Mouse (Mus musculus) liver, embryonic 14.5 days (tissue): ENCODE results near the gene Srm. TPM values are rescaled to one million over a fixed set of nuclear protein-coding genes. Genes with fewer than 3 reads are reported as not detected.
A peak's percentile ranks its signal among the peaks of the same experiment; 100 is the strongest.

ENCODE experiments used
- ATAC-seq: fragments of 200-750 bp; cut with Nextera tagmentation; 2 replicates; pipeline ENCODE4 v1.8.0; 2017; ENCODE audit warnings: moderate number of reproducible peaks, mild to moderate bottlenecking, moderate library complexity; ENCODE audit not compliant: insufficient read depth
- DNase-seq, 3 experiments: peaks; one replicate each; pipeline ENCODE4 v3.0.0-alpha.2; 2012 to 2013; ENCODE audit warnings: low read depth in 3 of 3, low spot score in 3 of 3
- H3K27ac ChIP-seq: fragments of 300-500 bp; sonication (generic); 2 replicates; pipeline ENCODE4 v1.5.1; 2014; ENCODE audit warnings: moderate library complexity, mild to moderate bottlenecking, control low read depth, inconsistent platforms
- H3K27me3 ChIP-seq: fragments of 300-500 bp; sonication (generic); 2 replicates; pipeline ENCODE4 v1.6.1; 2014; ENCODE audit warnings: mild to moderate bottlenecking, low read length, moderate library complexity; ENCODE audit not compliant: control insufficient read depth, insufficient read depth
- H3K36me3 ChIP-seq: fragments of 300-500 bp; sonication (generic); replicated peaks from 2 replicates; pipeline ENCODE4 v1.6.1; 2014; ENCODE audit warnings: low read depth; ENCODE audit not compliant: control insufficient read depth, insufficient read depth
- H3K4me1 ChIP-seq, 2 experiments: fragments of 200-500 bp in 1 of 2; fragments of 300-500 bp in 1 of 2; sonication (generic) in 1 of 2; replicated peaks; 2 replicates each; pipeline ENCODE4 v1.6.1; 2012 to 2014; ENCODE audit warnings: antibody characterized with exemption in 1 of 2, inconsistent platforms in 1 of 2, low read length in 1 of 2; ENCODE audit not compliant: control insufficient read depth in 2 of 2, insufficient read depth in 2 of 2
- H3K4me2 ChIP-seq: fragments of 300-500 bp; sonication (generic); 2 replicates; pipeline ENCODE4 v1.6.1; 2014; ENCODE audit warnings: low read depth, mild to moderate bottlenecking, control low read depth, moderate library complexity
- H3K4me3 ChIP-seq, 2 experiments: fragments of 200-500 bp in 1 of 2; fragments of 300-500 bp in 1 of 2; sonication (generic) in 1 of 2; 2 replicates each; pipeline ENCODE4 v1.5.1; 2012 to 2014; ENCODE audit warnings: low read depth in 2 of 2, low read length in 2 of 2, mild to moderate bottlenecking in 2 of 2, control low read depth in 1 of 2, inconsistent platforms in 1 of 2, moderate library complexity in 1 of 2; ENCODE audit not compliant: insufficient read depth in 1 of 2
- H3K9ac ChIP-seq: fragments of 300-500 bp; sonication (generic); replicated peaks from 2 replicates; pipeline ENCODE4 v1.6.1; 2014; ENCODE audit warnings: mild to moderate bottlenecking, control low read depth, moderate library complexity
- H3K9me3 ChIP-seq: fragments of 300-500 bp; sonication (generic); 2 replicates; pipeline ENCODE4 v1.6.1; 2016; ENCODE audit warnings: low read length, mixed read lengths; ENCODE audit not compliant: control insufficient read depth
- CTCF ChIP-seq: IDR thresholded peaks from 2 replicates; pipeline ENCODE4 v1.5.1; 2016; ENCODE audit warnings: antibody characterized with exemption, low read depth, control low read depth
- EP300 ChIP-seq: IDR thresholded peaks from 2 replicates; pipeline ENCODE4 v1.6.1; 2016; ENCODE audit warnings: antibody characterized with exemption, low read depth
- WGBS: fragments of 180-500 bp; shearing (Covaris S2); extraction: QIAGEN DNeasy Blood & Tissue Kit; methylation state at CpG from one replicate; pipeline ENCODE4 v1.1.7; 2014; ENCODE audit not compliant: insufficient replicate concordance; 5-methylcytosine and 5-hydroxymethylcytosine counted together
- polyA plus RNA-seq, 2 experiments: library from polyadenylated mRNA; depleted of rRNA in 1 of 2; stranded (reverse) in 1 of 2; unstranded in 1 of 2; fragments of >200 nt; fragmentation: Nextera tagmentation in 1 of 2; extraction: Ambion mirVana in 1 of 2; gene quantifications; 2 replicates each; pipeline versions ENCODE4 v1.2.1 to v1.2.3; 2012 to 2014

The Srm gene
- polyA plus RNA-seq (2012; rRNA removed) (86.1 and 102 TPM in 2 replicates), polyA plus RNA-seq (2014; fragmentation: Nextera tagmentation; extraction: Ambion mirVana) (129 and 147 TPM in 2 replicates)

GRCm38 (mm10) chr4:148591171-148591630 is at the start of gene Srm:
Srm (plus strand) TSS chr4:148591503.
- Histone ChIP-seq H3K9me3 (no peaks in the 10 kb centered on the region), H3K4me1 (peaks cover 3 to 11% of the 10 kb centered on the region in 2 experiments), H3K4me2 (peak within 1 kb of the TSS; percentile 86), H3K36me3 (peaks cover 31% of the 10 kb centered on the region), H3K4me3 (peak within 1 kb of the TSS; percentile 75 to 84), H3K27me3 (no peaks in the 10 kb centered on the region), H3K27ac (peak within 1 kb of the TSS; percentile 18), H3K9ac (peak within 1 kb of the TSS; percentile 71)
- DNase-seq: peak; percentile 92
- WGBS: under 1% methylated on average over 38 of the region's 50 CpGs
- peak; percentile 98 for ATAC-seq
- no peak for TF ChIP-seq EP300
- no peak for TF ChIP-seq CTCF

- TF ChIP-seq CTCF (no peak), EP300 (no peak)
- no peaks in the 10 kb centered on the region for H3K4me1 ChIP-seq
- no peaks in the 10 kb centered on the region for H3K27me3 ChIP-seq
- peaks cover 28% of the 10 kb centered on the region for H3K36me3 ChIP-seq
- no peaks in the 10 kb centered on the region for H3K9me3 ChIP-seq
- H3K4me3 ChIP-seq: no peak overlapping the region
- no peak overlapping the region for H3K4me2 ChIP-seq
- WGBS: 66% methylated on average over 4 of the region's 4 CpGs
- no peak overlapping the region for H3K27ac ChIP-seq
- DNase-seq (no peak), ATAC-seq (no peak)
- H3K9ac ChIP-seq: no peak overlapping the region
Measured at GRCm38 (mm10) chr4:148549106-148549505, 42.2 kb upstream of the Srm start.

GRCm38 (mm10) chr4:148557766-148558165 is 33.5 kb upstream of the Srm start:
- H3K27me3 ChIP-seq: no peaks in the 10 kb centered on the region
- no peak for ATAC-seq
- DNase-seq: peak in 2 of 3 experiments; percentile 0 to 5
- peak overlapping the region; percentile 94 for H3K9ac ChIP-seq
- peaks cover 3 to 13% of the 10 kb centered on the region in 2 experiments; a peak in 3 of 4 replicates for H3K4me1 ChIP-seq
- peaks cover 26% of the 10 kb centered on the region for H3K36me3 ChIP-seq
- 23% methylated on average over 6 of the region's 6 CpGs for WGBS
- TF ChIP-seq CTCF: no peak
- no peak for TF ChIP-seq EP300
- H3K27ac ChIP-seq: no peak overlapping the region
- H3K4me2 ChIP-seq: peak overlapping the region; percentile 87
- H3K9me3 ChIP-seq: no peaks in the 10 kb centered on the region
- H3K4me3 ChIP-seq: peak overlapping the region; percentile 78 to 97

GRCm38 (mm10) chr4:148558297-148559000 is 32.9 kb upstream of the Srm start, which contains the start of gene Exosc10:
Exosc10 (plus strand) TSS chr4:148558429.
- peak within 1 kb of the TSS; percentile 53 for H3K27ac ChIP-seq
- H3K9ac ChIP-seq: peak within 1 kb of the TSS; percentile 94
- peak within 1 kb of the TSS; percentile 78 to 97 for H3K4me3 ChIP-seq
- H3K27me3 ChIP-seq: no peaks in the 10 kb centered on the region
- H3K36me3 ChIP-seq: peaks cover 33% of the 10 kb centered on the region
- peaks cover 3 to 13% of the 10 kb centered on the region in 2 experiments; a peak in 3 of 4 replicates for H3K4me1 ChIP-seq
- DNase-seq: peak; percentile 61 to 78 (median 75)
- under 1% methylated on average over 62 of the region's 63 CpGs for WGBS
- TF ChIP-seq EP300: peak; percentile 63
- no peak for TF ChIP-seq CTCF
- no peaks in the 10 kb centered on the region for H3K9me3 ChIP-seq
- H3K4me2 ChIP-seq: peak within 1 kb of the TSS; percentile 87
- peak; percentile 93 for ATAC-seq

GRCm38 (mm10) chr4:148562676-148563075 is 28.6 kb upstream of the Srm start:
- Histone ChIP-seq H3K27me3 (no peaks in the 10 kb centered on the region), H3K4me2 (no peak overlapping the region), H3K4me3 (no peak overlapping the region), H3K4me1 (peaks cover 3 to 12% of the 10 kb centered on the region in 2 experiments; a peak in 3 of 4 replicates), H3K9ac (no peak overlapping the region), H3K27ac (no peak overlapping the region), H3K9me3 (no peaks in the 10 kb centered on the region), H3K36me3 (peaks cover 74% of the 10 kb centered on the region)
- DNase-seq (no peak), ATAC-seq (no peak)
- WGBS: 90% methylated on average over 17 of the region's 17 CpGs
- TF ChIP-seq EP300: no peak
- TF ChIP-seq CTCF: no peak
